Mouse (Mus musculus): ENCODE results near the gene Vars.

DNA sequence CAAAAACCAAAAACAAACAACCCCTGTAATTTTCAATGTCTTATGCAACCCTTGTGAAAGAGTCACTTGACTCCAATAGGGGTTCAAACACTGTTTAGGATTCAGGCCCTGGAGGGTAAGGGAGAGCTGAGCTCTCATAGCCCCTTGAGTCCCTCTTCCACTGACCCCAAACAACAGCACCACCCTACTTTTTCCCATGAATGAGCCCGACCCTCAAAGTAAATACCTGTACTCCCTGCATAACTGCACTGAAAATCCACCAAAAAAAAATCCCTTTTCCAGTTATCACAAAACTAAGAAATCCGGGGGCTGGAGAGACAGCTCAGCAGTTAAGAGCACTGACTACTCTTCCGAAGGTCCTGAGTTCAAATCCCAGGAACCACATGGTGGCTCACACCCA, 44.9 kb upstream of the Vars start:
- TF ChIP-seq CTCF (conservative IDR thresholded peaks at IDR 0.05; ENCODE audit: low read length) (no peak), NANOG (IDR thresholded peaks at IDR 0.05; ENCODE audit: borderline replicate concordance, low read length) (no peak), POU5F1 (IDR thresholded peaks at IDR 0.05; ENCODE audit: borderline replicate concordance, low read length) (no peak)
